Mouse (Mus musculus) embryonic facial prominence, embryonic 12.5 days (tissue): ENCODE measurements around the gene Pik3ap1. TPM values are rescaled to one million over a fixed set of nuclear protein-coding genes. Genes with fewer than 3 reads are reported as not detected.
A peak's percentile ranks its signal among the peaks of the same experiment; 100 is the strongest.
"Not testable (repeated sequence)": the region's sequence is repeated elsewhere in the genome, so short reads cannot be mapped to it uniquely, and the experiment has no call there.

ENCODE experiments used
- ATAC-seq: fragments of 200-750 bp; cut with Nextera tagmentation; 2 replicates; pipeline ENCODE4 v1.8.0; 2017; ENCODE audit not compliant: insufficient number of reproducible peaks, insufficient read depth, low FRiP score, low TSS enrichment
- H3K27ac ChIP-seq: fragments of 300-500 bp; sonication (generic); 2 replicates; pipeline ENCODE4 v1.5.1; 2016; ENCODE audit warnings: mild to moderate bottlenecking
- H3K27me3 ChIP-seq: fragments of 300-500 bp; sonication (generic); 2 replicates; pipeline ENCODE4 v1.6.1; 2016; ENCODE audit warnings: mild to moderate bottlenecking, moderate library complexity
- H3K36me3 ChIP-seq: fragments of 300-500 bp; sonication (generic); 2 replicates; pipeline ENCODE4 v1.6.1; 2016; ENCODE audit warnings: mild to moderate bottlenecking
- H3K4me1 ChIP-seq: fragments of 300-500 bp; sonication (generic); 2 replicates; pipeline ENCODE4 v1.6.1; 2016
- H3K4me2 ChIP-seq: fragments of 300-500 bp; sonication (generic); replicated peaks from 2 replicates; pipeline ENCODE4 v1.6.1; 2016; ENCODE audit warnings: mild to moderate bottlenecking, moderate library complexity
- H3K4me3 ChIP-seq: fragments of 300-500 bp; sonication (generic); 2 replicates; pipeline ENCODE4 v1.5.1; 2016; ENCODE audit warnings: mild to moderate bottlenecking
- H3K9ac ChIP-seq: fragments of 300-500 bp; sonication (generic); 2 replicates; pipeline ENCODE4 v1.6.1; 2016; ENCODE audit warnings: mild to moderate bottlenecking, moderate library complexity
- H3K9me3 ChIP-seq: fragments of 300-500 bp; sonication (generic); 2 replicates; pipeline ENCODE4 v1.6.1; 2016; ENCODE audit warnings: mild to moderate bottlenecking, moderate library complexity
- WGBS: fragments of 180-500 bp; shearing (Covaris S2); methylation state at CpG from one replicate; pipeline ENCODE4 v1.1.7; 2016; 5-methylcytosine and 5-hydroxymethylcytosine counted together
- polyA plus RNA-seq: library from polyadenylated mRNA; unstranded; fragments of >200 nt; fragmentation: Nextera tagmentation; extraction: Ambion mirVana; gene quantifications from 2 replicates; pipeline ENCODE4 v1.2.1, GENCODE M21; 2016

Gene Pik3ap1
- polyA plus RNA-seq, 1 experiment from 2014 or later = 2.9 TPM

- Histone ChIP-seq H3K27ac (no peak overlapping the region), H3K4me2 (no peak overlapping the region), H3K4me1 (no peaks in the 10 kb centered on the region), H3K9ac (no peak overlapping the region), H3K27me3 (no peaks in the 10 kb centered on the region), H3K9me3 (no peaks in the 10 kb centered on the region), H3K36me3 (no peaks in the 10 kb centered on the region), H3K4me3 (no peak overlapping the region)
- no peak for ATAC-seq
Observed at GRCm38 (mm10) chr19:41323813-41324212, 61.1 kb downstream of the Pik3ap1 start.

DNA sequence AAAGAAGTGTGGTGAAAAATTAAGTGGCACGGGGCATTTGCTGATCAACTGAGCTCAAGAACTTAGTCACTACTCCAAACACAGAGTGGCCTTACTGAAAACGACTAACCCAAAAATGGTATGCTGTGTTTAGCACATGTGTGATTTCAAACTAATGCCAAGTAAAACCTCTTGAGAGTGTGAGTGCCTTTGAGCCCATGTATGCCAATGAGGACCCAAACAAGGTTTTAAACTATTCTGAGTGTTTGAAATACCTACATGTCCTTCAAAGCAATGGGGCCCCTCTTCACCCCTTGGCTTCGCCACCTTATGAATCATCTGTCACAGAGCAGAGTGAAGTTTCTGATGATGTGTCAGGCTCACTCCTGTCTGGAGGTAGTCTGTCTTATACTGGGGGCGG is 61.8 kb downstream of the Pik3ap1 start:
- no peaks in the 10 kb centered on the region for H3K9me3 ChIP-seq

DNA sequence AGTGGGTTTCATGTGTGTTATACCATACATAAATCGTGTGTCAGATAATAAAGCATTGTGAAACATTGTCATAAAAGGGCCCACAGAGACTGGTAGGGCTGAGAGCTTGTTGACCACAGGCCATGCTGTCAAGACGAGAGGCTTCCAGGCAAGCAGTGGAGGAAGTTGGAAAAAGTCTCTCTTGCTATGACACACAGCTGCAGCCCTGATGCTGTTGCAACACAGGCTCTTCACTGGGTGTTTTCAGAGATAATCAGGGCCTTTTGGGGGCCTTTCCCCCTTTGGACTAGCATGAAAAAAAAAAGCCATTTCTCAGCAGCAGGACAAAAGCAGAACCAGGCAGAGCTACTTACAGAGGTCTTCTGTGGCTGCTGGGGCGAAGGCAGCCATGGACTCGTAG is 63.8 kb downstream of the Pik3ap1 start:
- H3K4me1 ChIP-seq = no peaks in the 10 kb centered on the region
- H3K4me3 ChIP-seq = no peak overlapping the region
- H3K4me2 ChIP-seq = no peak overlapping the region
- ATAC-seq = no peak
- 87% methylated on average over 4 of the region's 4 CpGs for WGBS
- H3K9me3 ChIP-seq = no peaks in the 10 kb centered on the region
- no peaks in the 10 kb centered on the region for H3K27me3 ChIP-seq
- H3K27ac ChIP-seq = no peak overlapping the region
- H3K36me3 ChIP-seq = no peaks in the 10 kb centered on the region
- H3K9ac ChIP-seq = no peak overlapping the region

More for the DNA sequence above, 61.8 kb downstream of the Pik3ap1 start:
- Histone ChIP-seq H3K4me1 (no peaks in the 10 kb centered on the region), H3K9ac (no peak overlapping the region), H3K4me2 (no peak overlapping the region), H3K27ac (no peak overlapping the region), H3K4me3 (no peak overlapping the region), H3K27me3 (no peaks in the 10 kb centered on the region), H3K36me3 (no peaks in the 10 kb centered on the region)
- no peak for ATAC-seq
- WGBS = 76% methylated on average over 4 of the region's 4 CpGs

DNA sequence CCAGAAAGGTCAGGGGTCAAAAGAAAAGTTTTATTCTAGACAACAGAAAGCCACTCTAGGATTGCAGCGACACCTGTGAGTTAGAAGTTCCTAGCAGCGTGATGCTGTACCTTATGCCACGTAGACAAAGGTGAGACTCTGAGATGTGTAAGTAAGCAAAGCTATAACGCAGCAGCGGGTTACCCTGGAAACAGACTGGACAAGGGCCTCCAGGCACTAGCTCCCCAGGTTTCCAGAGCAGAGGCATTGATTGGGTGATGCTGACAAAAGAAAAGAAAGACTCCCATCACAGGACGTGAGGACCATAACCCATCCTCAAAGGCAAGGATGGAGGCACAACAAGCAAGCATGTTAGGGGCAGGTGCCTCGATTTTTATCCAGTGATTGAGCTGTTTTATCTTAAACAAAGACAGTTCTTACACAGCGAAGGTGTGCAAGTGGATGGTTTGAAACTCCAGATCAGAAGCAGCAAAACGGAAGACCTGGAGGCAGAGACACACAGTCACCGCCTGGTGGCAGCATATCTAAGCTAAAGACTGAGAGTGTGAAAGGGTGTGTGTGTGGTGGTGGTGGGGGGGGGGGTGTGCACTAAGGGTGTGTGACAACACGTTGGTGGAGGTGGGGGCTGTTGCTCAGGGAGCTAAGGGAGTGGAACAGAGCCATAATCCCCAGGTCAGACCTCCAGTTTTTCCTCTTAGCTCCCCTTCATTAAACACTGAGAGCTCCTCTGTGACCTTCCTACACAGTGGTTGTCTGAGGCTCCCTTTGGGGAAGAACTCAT is 67.4 kb downstream of the Pik3ap1 start:
- no peak for ATAC-seq
- Histone ChIP-seq H3K36me3 (no peaks in the 10 kb centered on the region), H3K4me2 (no peak overlapping the region), H3K9me3 (no peaks in the 10 kb centered on the region), H3K4me3 (no peak overlapping the region), H3K9ac (no peak overlapping the region), H3K4me1 (no peaks in the 10 kb centered on the region), H3K27ac (no peak overlapping the region), H3K27me3 (no peaks in the 10 kb centered on the region)
- WGBS = 34% methylated on average over 11 of the region's 11 CpGs

GRCm38 (mm10) chr19:41314696-41315095 is 70.2 kb downstream of the Pik3ap1 start:
- no peak overlapping the region for H3K4me2 ChIP-seq
- no peak overlapping the region for H3K4me3 ChIP-seq
- H3K4me1 ChIP-seq = 0 out of 2 replicates have a peak, but pooled peaks cover 3% of the 10 kb centered on the region
- 83% methylated on average over 7 of the region's 7 CpGs for WGBS
- no peaks in the 10 kb centered on the region for H3K9me3 ChIP-seq
- H3K27ac ChIP-seq = no peak overlapping the region
- H3K36me3 ChIP-seq = no peaks in the 10 kb centered on the region
- no peak for ATAC-seq
- no peak overlapping the region for H3K9ac ChIP-seq
- H3K27me3 ChIP-seq = no peaks in the 10 kb centered on the region

- H3K4me2 ChIP-seq = no peak overlapping the region
- no peak overlapping the region for H3K9ac ChIP-seq
- H3K4me3 ChIP-seq = no peak overlapping the region
- H3K27ac ChIP-seq = no peak overlapping the region
- 20% methylated on average over 6 of the region's 6 CpGs for WGBS
- 0 out of 2 replicates have a peak, but pooled peaks cover 3% of the 10 kb centered on the region for H3K4me1 ChIP-seq
- no peaks in the 10 kb centered on the region for H3K36me3 ChIP-seq
- no peaks in the 10 kb centered on the region for H3K27me3 ChIP-seq
- no peaks in the 10 kb centered on the region for H3K9me3 ChIP-seq
- ATAC-seq = no peak
Observed at GRCm38 (mm10) chr19:41313663-41314062, 71.2 kb downstream of the Pik3ap1 start.

- H3K4me1 ChIP-seq, H3K27ac ChIP-seq, H3K27me3 ChIP-seq, H3K4me2 ChIP-seq, H3K36me3 ChIP-seq, H3K9ac ChIP-seq, ATAC-seq, H3K4me3 ChIP-seq, H3K9me3 ChIP-seq: not testable (repeated sequence)
- WGBS = 86% methylated on average over 8 of the region's 8 CpGs
Observed at GRCm38 (mm10) chr19:41312587-41312986, 72.3 kb downstream of the Pik3ap1 start.

DNA sequence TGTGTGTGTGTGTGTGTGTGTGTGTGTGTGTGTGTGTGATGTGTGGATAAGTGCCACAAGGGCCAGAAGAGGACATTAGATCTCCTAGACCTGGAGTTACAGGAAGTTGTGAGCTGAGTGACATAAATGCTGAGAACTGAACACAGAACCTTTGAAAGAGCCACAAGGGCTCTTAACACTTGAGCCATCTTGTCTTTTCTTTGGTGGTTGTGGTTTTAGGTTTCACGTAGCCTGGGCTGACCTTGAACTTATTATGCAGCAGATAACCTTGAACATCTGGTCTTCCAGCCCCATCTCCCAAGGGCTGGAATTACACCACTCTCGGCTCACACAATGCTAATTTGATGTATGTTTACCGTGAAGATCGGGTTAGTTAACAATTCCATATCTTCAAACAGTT is 72.9 kb downstream of the Pik3ap1 start:
- Histone ChIP-seq H3K27me3 (no peaks in the 10 kb centered on the region), H3K9ac (no peak overlapping the region), H3K4me2 (no peak overlapping the region), H3K4me1 (0 out of 2 replicates have a peak, but pooled peaks cover 3% of the 10 kb centered on the region), H3K9me3 (no peaks in the 10 kb centered on the region), H3K27ac (no peak overlapping the region), H3K36me3 (no peaks in the 10 kb centered on the region), H3K4me3 (no peak overlapping the region)
- ATAC-seq = no peak
- 53% methylated on average over 4 of the region's 4 CpGs for WGBS

- Histone ChIP-seq H3K4me3 (peak overlapping the region; percentile 20), H3K9ac (no peak overlapping the region), H3K27ac (no peak overlapping the region), H3K4me2 (peak overlapping the region; percentile 48), H3K27me3 (no peaks in the 10 kb centered on the region), H3K36me3 (no peaks in the 10 kb centered on the region), H3K4me1 (0 out of 2 replicates have a peak, but pooled peaks cover 3% of the 10 kb centered on the region), H3K9me3 (no peaks in the 10 kb centered on the region)
- 23% methylated on average over 20 of the region's 20 CpGs for WGBS
- ATAC-seq = no peak
Observed at GRCm38 (mm10) chr19:41310971-41311703, 73.8 kb downstream of the Pik3ap1 start.

DNA sequence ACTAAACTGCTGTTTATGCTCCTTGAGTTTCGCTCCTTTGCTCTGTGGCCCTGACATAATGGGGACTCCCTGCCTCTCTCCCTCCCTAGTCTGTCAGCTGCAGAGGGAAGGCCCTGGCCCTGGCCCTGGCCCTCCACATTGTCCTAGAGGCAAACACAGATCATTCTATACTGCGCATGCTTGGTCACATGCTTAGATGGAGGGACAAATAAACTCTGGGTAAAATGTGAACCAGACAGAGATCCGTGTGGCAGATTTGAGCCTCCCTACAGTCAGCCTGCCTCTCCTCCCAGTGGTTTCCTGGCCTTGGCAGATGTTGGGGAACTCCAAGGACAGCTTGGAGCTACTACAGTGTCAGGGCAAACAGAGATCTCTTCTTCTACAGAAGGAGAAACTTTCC is 81.0 kb downstream of the Pik3ap1 start:
- Histone ChIP-seq H3K4me1 (no peaks in the 10 kb centered on the region), H3K9ac (no peak overlapping the region), H3K4me2 (no peak overlapping the region), H3K9me3 (no peaks in the 10 kb centered on the region), H3K4me3 (no peak overlapping the region), H3K36me3 (no peaks in the 10 kb centered on the region), H3K27me3 (no peaks in the 10 kb centered on the region), H3K27ac (no peak overlapping the region)
- no peak for ATAC-seq
- WGBS = 54% methylated on average over 3 of the region's 3 CpGs

DNA sequence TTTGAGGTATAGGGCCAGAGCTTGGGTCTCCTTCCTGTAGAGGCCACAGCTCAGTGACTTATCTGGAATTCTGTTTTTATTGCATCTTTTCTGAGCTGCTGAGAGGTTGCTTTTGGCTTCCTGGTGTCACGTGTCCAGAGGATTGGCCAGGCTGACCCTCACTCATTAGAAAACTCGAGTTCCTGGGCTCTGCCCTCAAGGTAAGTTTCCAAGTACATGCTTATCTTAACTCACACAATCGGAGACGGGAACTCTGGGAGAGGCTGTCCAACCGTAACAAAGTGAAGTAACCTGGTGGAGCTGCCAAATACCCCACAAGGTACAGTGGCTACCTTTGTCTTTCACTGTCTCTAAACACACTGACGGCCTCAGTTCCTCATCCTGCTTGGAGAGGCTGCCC is 81.5 kb downstream of the Pik3ap1 start:
- Histone ChIP-seq H3K4me2 (no peak overlapping the region), H3K9me3 (no peaks in the 10 kb centered on the region), H3K9ac (no peak overlapping the region), H3K27ac (no peak overlapping the region), H3K27me3 (no peaks in the 10 kb centered on the region), H3K36me3 (no peaks in the 10 kb centered on the region), H3K4me1 (no peaks in the 10 kb centered on the region), H3K4me3 (no peak overlapping the region)
- ATAC-seq = no peak
- 46% methylated on average over 6 of the region's 6 CpGs for WGBS

DNA sequence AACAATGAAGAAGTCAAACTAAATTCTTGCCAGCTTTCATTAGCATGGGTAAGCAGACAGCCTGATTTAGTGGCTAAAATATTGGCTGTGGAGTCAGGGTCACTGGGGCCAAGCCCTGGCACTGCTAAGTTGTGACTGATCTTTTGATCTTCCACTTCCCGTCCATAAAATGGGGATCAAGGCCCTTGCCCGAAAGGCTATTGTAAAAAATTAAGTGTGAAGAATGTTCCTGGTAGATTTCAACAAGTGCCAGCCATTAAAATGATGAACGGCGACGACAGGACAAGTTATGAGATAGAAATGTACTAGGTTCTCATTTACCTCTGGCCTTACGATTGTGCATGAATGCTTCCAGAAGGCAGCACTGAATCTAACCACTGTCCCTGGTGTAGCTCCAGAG is 83.0 kb downstream of the Pik3ap1 start:
- no peak overlapping the region for H3K4me3 ChIP-seq
- ATAC-seq = no peak
- H3K27ac ChIP-seq = no peak overlapping the region
- H3K4me1 ChIP-seq = no peaks in the 10 kb centered on the region
- H3K4me2 ChIP-seq = no peak overlapping the region
- H3K36me3 ChIP-seq = no peaks in the 10 kb centered on the region
- H3K9me3 ChIP-seq = no peaks in the 10 kb centered on the region
- H3K9ac ChIP-seq = no peak overlapping the region
- H3K27me3 ChIP-seq = no peaks in the 10 kb centered on the region
- WGBS = 59% methylated on average over 6 of the region's 6 CpGs
